In genomic region chr8:110174826-110175225, GRCm38 (mm10) we compare ENCODE assay signal across 21 mouse cellular contexts. TPM values are rescaled to one million over a fixed set of nuclear protein-coding genes. Genes with fewer than 3 reads are reported as not detected.
DNase-seq lines count a peak whose midpoint lies in the region; ATAC-seq lines count a peak whose summit lies in the region.
"Had no signal": no experiment of that assay in that cellular context is flagged by ENCODE, and none has a peak within 500 bp of the region (broad histone marks: within the 10 kb centered on the region; RNA-seq: fewer than 3 reads in every experiment).

No protein-coding gene starts in this region.

- no peaks in the 10 kb centered on the region for H3K4me1 ChIP-seq in kidney, embryonic 14.5 days (ENCODE audit: control insufficient read depth, insufficient read depth, low read length)

- intact Hi-C loops in heart, postnatal 10 days (cut with DNase I), result no loop called here

- no peak overlapping the region for H3K4me3 ChIP-seq in kidney, embryonic 14.5 days (ENCODE audit: low read length)
- H3K4me3 ChIP-seq: embryonic facial prominence, embryonic 13.5 days; forebrain, embryonic 12.5 days; heart, embryonic 12.5 days had no signal

- 86% methylated on average over 4 of the region's 4 CpGs for WGBS in kidney, embryonic 14.5 days

- no peak overlapping the region for H3K9ac ChIP-seq in kidney, embryonic 14.5 days (ENCODE audit: low read depth, low read length)
- H3K9ac ChIP-seq: embryonic facial prominence, embryonic 13.5 days; forebrain, embryonic 12.5 days; forebrain, postnatal 0 days; heart, embryonic 12.5 days had no signal

- no peak for ATAC-seq in monocyte, adult 5-6 weeks (replicated peaks; ENCODE audit: insufficient number of reproducible peaks, low FRiP score, low TSS enrichment, poor library complexity, severe bottlenecking)
- no peak for ATAC-seq in kidney, embryonic 14.5 days (ENCODE audit: low FRiP score, low TSS enrichment)
- ATAC-seq: forebrain, postnatal 0 days; hindbrain, embryonic 16.5 days; inflammation-experienced regulatory T-cells, adult 6 months had no signal

- no peak overlapping the region for H3K4me2 ChIP-seq in kidney, embryonic 14.5 days (replicated peaks; ENCODE audit: low read depth, low read length)
- H3K4me2 ChIP-seq: embryonic facial prominence, embryonic 13.5 days; forebrain, embryonic 12.5 days; heart, embryonic 12.5 days had no signal

- no peaks in the 10 kb centered on the region for H3K36me3 ChIP-seq in kidney, embryonic 14.5 days (ENCODE audit: control insufficient read depth, insufficient read depth, low read length)
- H3K36me3 ChIP-seq: embryonic facial prominence, embryonic 13.5 days; forebrain, embryonic 12.5 days; G1E; heart, embryonic 12.5 days had no signal

- H3K27ac ChIP-seq in kidney, embryonic 14.5 days (ENCODE audit: low read depth, low read length), result no peak overlapping the region
- H3K27ac ChIP-seq: embryonic facial prominence, embryonic 13.5 days; forebrain, embryonic 12.5 days had no signal

- DNase-seq in cerebellum, adult 11-12 months, result peak; percentile 85
- peak; percentile 70 for DNase-seq in cerebellum, adult 8-10 months
- peak; percentile 81 to 87 for DNase-seq in cerebellum, postnatal 14 days
- DNase-seq in heart, postnatal 10 days, result no peak
- DNase-seq: adrenal gland, postnatal 10 days; forebrain, postnatal 0 days; gastrocnemius, postnatal 25 days; heart, postnatal 36 days; kidney, adult 11 months; kidney, adult 9 months had no signal

- H3K9me3 ChIP-seq in kidney, embryonic 14.5 days (ENCODE audit: control insufficient read depth, low read length), result no peaks in the 10 kb centered on the region
- H3K9me3 ChIP-seq: embryonic facial prominence, embryonic 13.5 days; forebrain, embryonic 12.5 days; heart, embryonic 12.5 days had no signal

- no peaks in the 10 kb centered on the region for H3K27me3 ChIP-seq in kidney, embryonic 14.5 days (ENCODE audit: control insufficient read depth, insufficient read depth, low read length)

RNA-seq across cellular contexts. Expression of gene Calb2, which starts 6.8 kb away (rescaled TPM):
- total RNA-seq in monocyte, adult 5-6 weeks (2017), result not detected in 3 replicates
- 0.13 TPM in 1 of 2 replicates, not detected in the other for polyA plus RNA-seq in kidney, embryonic 14.5 days (2014; fragmentation: Nextera tagmentation; extraction: Ambion mirVana)
- under 1 TPM in 1 of 2 experiments, not detected in 1; 0.17 TPM for total RNA-seq in heart, postnatal 10 days (2021)
- total RNA-seq: G1E; gastrocnemius, adult 18-20 months; gastrocnemius, postnatal 25 days; granulocyte monocyte progenitor cell, adult 5-6 weeks; heart, adult 8-10 months; heart, postnatal 36 days had no signal
- polyA plus RNA-seq: G1E; inflammation-experienced regulatory T-cells, adult 6 months had no signal

RNA-seq across cellular contexts. Expression of gene Cmtr2, which starts 40.6 kb away (rescaled TPM):
- 5.8 to 7.7 TPM (median 7.2 TPM) in 3 replicates for total RNA-seq in monocyte, adult 5-6 weeks (2017)
- polyA plus RNA-seq in kidney, embryonic 14.5 days (2014; fragmentation: Nextera tagmentation; extraction: Ambion mirVana), result 6.2 and 11.1 TPM in 2 replicates
- 1 to 10 TPM; 3.4 to 3.9 TPM for total RNA-seq in heart, postnatal 10 days (2021)

Comparison
In these comparisons a context has a peak if more than half of its experiments do, and no peak if none do; other contexts are left out.
1. DNase-seq: peak in cerebellum, adult 11-12 months (single experiment), cerebellum, adult 8-10 months (single experiment) and cerebellum, postnatal 14 days (2 of 2); none in heart, postnatal 10 days (0 of 2).